In the genomic region with DNA sequence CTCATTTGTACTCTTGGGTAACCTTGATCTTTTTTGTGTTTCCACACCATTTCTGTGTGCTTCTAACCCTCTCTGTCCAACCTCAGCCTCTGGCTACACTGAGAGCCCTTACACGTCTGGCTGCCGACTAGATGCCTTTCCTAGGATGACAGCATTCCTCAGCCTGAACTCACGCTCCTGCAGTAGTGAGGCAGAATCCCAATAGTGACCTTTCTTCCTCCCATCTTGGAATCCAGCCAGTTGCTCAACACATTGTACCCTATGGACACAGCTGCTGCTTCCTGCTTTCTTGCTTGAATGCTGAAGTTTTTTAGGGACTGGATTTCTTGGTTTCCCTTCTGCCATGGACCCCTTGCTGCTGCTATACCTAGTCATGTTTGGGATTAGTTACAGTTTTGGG, we compare ENCODE assay signal across 8 mouse cellular contexts. TPM values are rescaled to one million over a fixed set of nuclear protein-coding genes. Genes with fewer than 3 reads are reported as not detected.
A peak's percentile ranks its signal among the peaks of the same experiment; 100 is the strongest.
DNase-seq lines count a peak whose midpoint lies in the region; ATAC-seq and TF ChIP-seq lines count a peak whose summit lies in the region.

No protein-coding gene starts in this region.

- H3K36me3 ChIP-seq in hindbrain, embryonic 13.5 days = peaks cover 28% of the 10 kb centered on the region
- H3K36me3 ChIP-seq in hindbrain, embryonic 11.5 days (ENCODE audit: control insufficient read depth, insufficient read depth, low read length) = no peaks in the 10 kb centered on the region
- H3K36me3 ChIP-seq in hindbrain, embryonic 16.5 days (ENCODE audit: control insufficient read depth, insufficient read depth, low read length) = peaks cover 2% of the 10 kb centered on the region; the same call in 1 of the 2 replicates
- H3K36me3 ChIP-seq in lung, postnatal 0 days (ENCODE audit: insufficient read depth, low read length) = no peaks in the 10 kb centered on the region

- H3K27me3 ChIP-seq in hindbrain, embryonic 13.5 days = no peaks in the 10 kb centered on the region
- H3K27me3 ChIP-seq in hindbrain, embryonic 11.5 days (ENCODE audit: control insufficient read depth, insufficient read depth, low read length) = no peaks in the 10 kb centered on the region
- H3K27me3 ChIP-seq in hindbrain, embryonic 16.5 days (replicated peaks; ENCODE audit: control insufficient read depth, insufficient read depth, low read length) = no peaks in the 10 kb centered on the region
- H3K27me3 ChIP-seq in lung, postnatal 0 days (replicated peaks; ENCODE audit: insufficient read depth, low read length) = no peaks in the 10 kb centered on the region

- no peak overlapping the region for H3K9ac ChIP-seq in hindbrain, embryonic 13.5 days
- no peak overlapping the region for H3K9ac ChIP-seq in hindbrain, embryonic 11.5 days (ENCODE audit: low read depth, low read length)
- H3K9ac ChIP-seq in hindbrain, embryonic 16.5 days (ENCODE audit: low read depth, low read length) = no peak overlapping the region
- H3K9ac ChIP-seq in lung, postnatal 0 days (replicated peaks; ENCODE audit: low read depth) = no peak overlapping the region

- 0 out of 2 replicates have a peak, but pooled peaks have one; percentile 13 for TF ChIP-seq EP300 in lung, postnatal 0 days (IDR thresholded peaks at IDR 0.05)

- 0 out of 2 replicates have a peak overlapping the region, but pooled peaks have one; percentile 1 for H3K27ac ChIP-seq in hindbrain, embryonic 13.5 days
- no peak overlapping the region for H3K27ac ChIP-seq in hindbrain, embryonic 11.5 days (ENCODE audit: low read depth, low read length)
- H3K27ac ChIP-seq in hindbrain, embryonic 16.5 days (ENCODE audit: low read depth, low read length) = no peak overlapping the region
- H3K27ac ChIP-seq in lung, postnatal 0 days (ENCODE audit: low read length) = peak overlapping the region; percentile 47; the same call in 1 of the 2 replicates

- TF ChIP-seq CTCF in brain, embryonic 14.5 days (IDR thresholded peaks at IDR 0.05; ENCODE audit: borderline replicate concordance, extremely low read depth, insufficient read depth, insufficient read length) = no peak
- no peak for TF ChIP-seq CTCF in lung, postnatal 0 days (IDR thresholded peaks at IDR 0.05)

- H3K4me2 ChIP-seq in hindbrain, embryonic 13.5 days = no peak overlapping the region
- H3K4me2 ChIP-seq in hindbrain, embryonic 11.5 days (replicated peaks; ENCODE audit: low read depth, low read length) = no peak overlapping the region
- H3K4me2 ChIP-seq in hindbrain, embryonic 16.5 days (ENCODE audit: low read length) = no peak overlapping the region
- no peak overlapping the region for H3K4me2 ChIP-seq in lung, postnatal 0 days (replicated peaks; ENCODE audit: low read depth, low read length)

- TF ChIP-seq POLR2A in brain, embryonic 14.5 days (IDR thresholded peaks at IDR 0.05; ENCODE audit: borderline replicate concordance, extremely low read depth, insufficient read depth, insufficient read length, poor library complexity, severe bottlenecking) = no peak

- H3K4me1 ChIP-seq in hindbrain, embryonic 13.5 days (replicated peaks) = peaks cover 6% of the 10 kb centered on the region; the same call in 1 of the 2 replicates
- no peaks in the 10 kb centered on the region for H3K4me1 ChIP-seq in hindbrain, embryonic 11.5 days (replicated peaks; ENCODE audit: control insufficient read depth, insufficient read depth, low read length)
- peaks cover 3% of the 10 kb centered on the region; the same call in 1 of the 2 replicates for H3K4me1 ChIP-seq in hindbrain, embryonic 16.5 days (ENCODE audit: control insufficient read depth, insufficient read depth, low read depth, low read length)
- H3K4me1 ChIP-seq in lung, postnatal 0 days (ENCODE audit: insufficient read depth, low read depth, low read length) = peaks cover 6% of the 10 kb centered on the region; the same call in 1 of the 2 replicates

- 49% methylated on average over 3 of the region's 3 CpGs for WGBS in hindbrain, embryonic 13.5 days
- WGBS in hindbrain, embryonic 11.5 days = 65% methylated on average over 3 of the region's 3 CpGs
- WGBS in hindbrain, embryonic 16.5 days = 37% methylated on average over 3 of the region's 3 CpGs
- 0% methylated on average over 3 of the region's 3 CpGs for WGBS in lung, postnatal 0 days

- H3K4me3 ChIP-seq in hindbrain, embryonic 13.5 days = no peak overlapping the region
- no peak overlapping the region for H3K4me3 ChIP-seq in hindbrain, embryonic 11.5 days (ENCODE audit: low read depth, low read length)
- H3K4me3 ChIP-seq in hindbrain, embryonic 16.5 days (ENCODE audit: low read length) = no peak overlapping the region
- no peak overlapping the region for H3K4me3 ChIP-seq in lung, postnatal 0 days (ENCODE audit: low read depth, low read length)

- no peak for ATAC-seq in hindbrain, embryonic 13.5 days (ENCODE audit: low FRiP score)
- ATAC-seq in hindbrain, embryonic 11.5 days (ENCODE audit: low FRiP score) = no peak
- peak; percentile 52; the same call in 1 of the 2 replicates for ATAC-seq in hindbrain, embryonic 16.5 days
- peak; percentile 87 for ATAC-seq in lung, postnatal 0 days

- H3K9me3 ChIP-seq in hindbrain, embryonic 13.5 days = no peaks in the 10 kb centered on the region; the same call in 1 of the 2 replicates
- no peaks in the 10 kb centered on the region for H3K9me3 ChIP-seq in hindbrain, embryonic 11.5 days (ENCODE audit: control insufficient read depth, low read length)
- no peaks in the 10 kb centered on the region for H3K9me3 ChIP-seq in hindbrain, embryonic 16.5 days (ENCODE audit: control insufficient read depth, low read length)
- no peaks in the 10 kb centered on the region for H3K9me3 ChIP-seq in lung, postnatal 0 days (ENCODE audit: low read length)

- no peak for DNase-seq in hindbrain, embryonic 11.5 days (ENCODE audit: low spot score)
- DNase-seq in brain, embryonic 14.5 days (ENCODE audit: low read depth) = peak; percentile 55
- DNase-seq in lung, postnatal 0 days (ENCODE audit: low spot score) = peak; percentile 87
- no peak for DNase-seq in cerebellum, adult 9-11 months
- DNase-seq in left cerebral cortex, adult 8-10 months (ENCODE audit: low spot score in 2 of 2) = no peak
- no peak for DNase-seq in frontal cortex, postnatal 10 days (ENCODE audit: low spot score in 2 of 2)

RNA-seq across cellular contexts. Expression of a gene that starts 36.1 kb away (rescaled TPM):
- polyA plus RNA-seq in hindbrain, embryonic 13.5 days (2015; fragmentation: Nextera tagmentation; extraction: Ambion mirVana) = 5.4 and 6.6 TPM in 2 replicates
- polyA plus RNA-seq in hindbrain, embryonic 11.5 days (2014; fragmentation: Nextera tagmentation; extraction: Ambion mirVana) = 5.9 and 6.7 TPM in 2 replicates
- polyA plus RNA-seq in brain, embryonic 14.5 days (2012; rRNA removed) = 25.8 and 33.6 TPM in 2 replicates
- 2.6 and 2.7 TPM in 2 replicates for polyA plus RNA-seq in hindbrain, embryonic 16.5 days (2015; fragmentation: Nextera tagmentation; extraction: Ambion mirVana)
- polyA plus RNA-seq in lung, postnatal 0 days (2015; fragmentation: Nextera tagmentation; extraction: Ambion mirVana) = 5.0 and 5.8 TPM in 2 replicates
- 10 to 100 TPM; 61.4 to 70.4 (median 65.8) TPM for total RNA-seq in left cerebral cortex, adult 8-10 months (2022)

Comparison
In these comparisons a context has a peak if more than half of its experiments do, and no peak if none do; other contexts are left out.
1. ATAC-seq: peak in hindbrain, embryonic 16.5 days (single experiment) and lung, postnatal 0 days (single experiment); none in hindbrain, embryonic 13.5 days (single experiment) and hindbrain, embryonic 11.5 days (single experiment).
2. H3K27ac ChIP-seq: peak in hindbrain, embryonic 13.5 days (single experiment) and lung, postnatal 0 days (single experiment); none in hindbrain, embryonic 11.5 days (single experiment) and hindbrain, embryonic 16.5 days (single experiment).
3. DNase-seq: peak in brain, embryonic 14.5 days (single experiment) and lung, postnatal 0 days (single experiment); none in hindbrain, embryonic 11.5 days (single experiment), cerebellum, adult 9-11 months (single experiment), left cerebral cortex, adult 8-10 months (0 of 2) and frontal cortex, postnatal 10 days (0 of 2).